Mouse (Mus musculus) forebrain, postnatal 0 days (tissue): Measurements from ENCODE around the gene Tmem259. TPM values are rescaled to one million over a fixed set of nuclear protein-coding genes. Genes with fewer than 3 reads are reported as not detected.

ENCODE experiments used
- ATAC-seq: fragments of 200-750 bp; cut with Nextera tagmentation; 2 replicates; pipeline ENCODE4 v1.8.0; 2017; ENCODE audit warnings: mild to moderate bottlenecking, moderate library complexity
- DNase-seq: peaks from one replicate; pipeline ENCODE4 v3.0.0-alpha.2; 2015
- H3K27ac ChIP-seq: fragments of 300-500 bp; sonication (generic); 2 replicates; pipeline ENCODE4 v1.5.1; 2014; ENCODE audit warnings: low read depth, mild to moderate bottlenecking, antibody characterized with exemption, low read length, moderate library complexity, mixed read lengths
- H3K27me3 ChIP-seq: fragments of 300-500 bp; sonication (generic); 2 replicates; pipeline ENCODE4 v1.6.1; 2014; ENCODE audit warnings: mild to moderate bottlenecking, low read length, mixed read lengths; ENCODE audit not compliant: insufficient read depth
- H3K36me3 ChIP-seq: fragments of 300-500 bp; sonication (generic); 2 replicates; pipeline ENCODE4 v1.6.1; 2014; ENCODE audit warnings: mild to moderate bottlenecking, moderate library complexity; ENCODE audit not compliant: insufficient read depth
- H3K4me1 ChIP-seq: fragments of 300-500 bp; sonication (generic); 2 replicates; pipeline ENCODE4 v1.6.1; 2014; ENCODE audit warnings: antibody characterized with exemption; ENCODE audit not compliant: insufficient read depth
- H3K4me2 ChIP-seq: fragments of 300-500 bp; sonication (generic); 2 replicates; pipeline ENCODE4 v1.6.1; 2014; ENCODE audit warnings: low read depth, mild to moderate bottlenecking, moderate library complexity
- H3K4me3 ChIP-seq: fragments of 300-500 bp; sonication (generic); 2 replicates; pipeline ENCODE4 v1.5.1; 2014; ENCODE audit warnings: low read depth, low read length, mixed read lengths
- H3K9ac ChIP-seq: fragments of 300-500 bp; sonication (generic); 2 replicates; pipeline ENCODE4 v1.6.1; 2014; ENCODE audit warnings: mild to moderate bottlenecking
- H3K9me3 ChIP-seq: fragments of 300-500 bp; sonication (generic); 2 replicates; pipeline ENCODE4 v1.6.1; 2016; ENCODE audit warnings: low read length
- CTCF ChIP-seq: sonication (generic); IDR thresholded peaks from 2 replicates; pipeline ENCODE4 v1.5.1; 2016; ENCODE audit warnings: antibody characterized with exemption, control low read depth, low read depth
- WGBS: fragments of 180-500 bp; shearing (Covaris S2); extraction: QIAGEN DNeasy Blood & Tissue Kit; methylation state at CpG from one replicate; pipeline ENCODE4 v1.1.7; 2014; 5-methylcytosine and 5-hydroxymethylcytosine counted together
- polyA plus RNA-seq: library from polyadenylated mRNA; unstranded; fragments of >200 nt; fragmentation: Nextera tagmentation; extraction: Ambion mirVana; gene quantifications from 2 replicates; pipeline ENCODE4 v1.2.1, GENCODE M21; 2015
- total RNA-seq: library from RNA; depleted of rRNA; stranded (reverse); fragments of >200 nt; gene quantifications from 2 replicates; pipeline ENCODE4 v1.2.3, GENCODE M21; 2014; rRNA removed

Tmem259 gene
- total RNA-seq = 109 and 129 TPM in 2 replicates
- 25.6 and 26.5 TPM in 2 replicates for polyA plus RNA-seq

DNA sequence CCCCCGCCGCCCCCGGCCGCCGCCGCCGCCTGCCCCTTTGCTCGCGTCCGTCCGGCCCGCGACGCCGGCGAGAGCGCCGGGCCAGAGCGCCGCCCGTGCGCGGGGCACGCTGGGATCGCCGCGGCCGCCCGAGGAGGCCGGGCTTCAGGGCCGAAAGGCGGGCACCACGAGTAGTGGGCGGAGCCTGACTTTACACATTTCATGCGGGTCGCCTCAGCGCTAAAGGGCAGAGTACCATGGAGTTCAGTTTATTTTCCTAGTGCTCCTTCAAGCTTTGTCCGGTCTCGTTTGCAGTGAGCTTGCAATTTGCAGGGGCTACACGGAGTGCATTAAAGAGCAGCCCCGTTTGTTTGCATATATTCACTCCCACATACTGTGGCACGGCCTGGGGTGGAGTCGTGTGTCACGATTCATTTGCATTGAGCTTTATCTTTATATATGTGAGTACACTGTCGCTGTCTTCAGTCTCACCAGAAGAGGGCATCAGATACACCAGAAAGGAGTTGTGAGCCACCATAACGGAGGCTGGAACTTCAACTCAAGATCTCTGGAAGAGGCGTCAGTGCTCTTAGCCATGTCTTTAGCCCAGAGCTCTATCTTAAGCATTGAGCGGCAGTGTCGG, at the start of gene Tmem259:
Tmem259 (minus strand) TSS at position 136 of the 622 bp plus-strand sequence.
- Histone ChIP-seq H3K4me3 (peak within 1 kb of the TSS; percentile 77), H3K27me3 (peaks cover 22% of the 10 kb centered on the region), H3K9ac (peak within 1 kb of the TSS; percentile 66), H3K27ac (peak within 1 kb of the TSS; percentile 96), H3K4me1 (peaks cover 14% of the 10 kb centered on the region; the same call in 1 of the 2 replicates), H3K4me2 (peak within 1 kb of the TSS; percentile 93), H3K9me3 (no peaks in the 10 kb centered on the region), H3K36me3 (peaks cover 2% of the 10 kb centered on the region)
- peak; percentile 81 for TF ChIP-seq CTCF
- peak; percentile 94 for DNase-seq
- ATAC-seq = peak; percentile 87
- WGBS = 1% methylated on average over 41 of the region's 49 CpGs

DNA sequence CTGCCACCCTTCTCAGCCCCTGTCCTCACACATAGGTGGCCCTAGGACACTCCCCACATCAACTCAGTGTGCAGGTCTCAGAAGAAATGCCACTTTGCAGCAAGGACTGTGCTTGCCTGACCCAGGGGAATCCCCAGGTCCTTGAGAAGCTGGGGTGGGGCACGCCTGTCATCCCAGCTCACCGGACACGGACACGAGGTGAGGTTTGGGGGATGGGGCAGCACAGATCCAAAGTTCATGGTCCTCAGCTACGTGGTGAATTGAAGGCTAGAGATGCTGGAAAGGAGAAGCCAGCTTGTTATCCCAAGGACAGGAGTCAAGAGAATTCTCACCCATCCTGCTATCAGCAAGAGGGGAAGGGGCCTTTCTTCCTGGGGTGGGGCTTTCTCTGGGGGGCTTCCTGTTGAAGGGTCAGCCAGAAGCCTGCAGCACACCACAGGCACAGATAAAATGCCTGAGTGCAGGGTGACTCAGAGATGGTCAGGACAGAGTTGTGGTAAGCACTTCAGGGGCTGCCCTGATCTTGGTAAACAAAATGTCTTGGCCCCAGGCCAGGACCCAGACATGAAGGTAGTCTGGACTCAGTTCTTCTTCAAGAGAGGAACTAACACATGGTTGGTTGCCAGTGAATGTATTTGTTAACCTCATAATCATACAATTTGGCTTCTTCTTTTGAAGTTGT, 48.8 kb upstream of the Tmem259 start:
- WGBS = 67% methylated on average over 5 of the region's 5 CpGs
- H3K4me3 ChIP-seq = no peak overlapping the region
- no peaks in the 10 kb centered on the region for H3K4me1 ChIP-seq
- no peak overlapping the region for H3K27ac ChIP-seq
- TF ChIP-seq CTCF = no peak
- no peak overlapping the region for H3K4me2 ChIP-seq
- no peak overlapping the region for H3K9ac ChIP-seq
- H3K36me3 ChIP-seq = peaks cover 32% of the 10 kb centered on the region
- ATAC-seq (no peak), DNase-seq (no peak)
- no peaks in the 10 kb centered on the region for H3K27me3 ChIP-seq
- H3K9me3 ChIP-seq = no peaks in the 10 kb centered on the region

- no peak overlapping the region for H3K9ac ChIP-seq
- H3K27ac ChIP-seq = no peak overlapping the region
- DNase-seq = no peak
- WGBS = 87% methylated on average over 17 of the region's 17 CpGs
- H3K9me3 ChIP-seq = no peaks in the 10 kb centered on the region
- TF ChIP-seq CTCF = no peak
- H3K4me1 ChIP-seq = no peaks in the 10 kb centered on the region
- no peak overlapping the region for H3K4me2 ChIP-seq
- no peak for ATAC-seq
- H3K4me3 ChIP-seq = no peak overlapping the region
- no peaks in the 10 kb centered on the region for H3K27me3 ChIP-seq
- H3K36me3 ChIP-seq = peaks cover 10% of the 10 kb centered on the region
Observed at GRCm38 (mm10) chr10:80030736-80031135, 46.6 kb upstream of the Tmem259 start.

GRCm38 (mm10) chr10:80030191-80030590, 46.1 kb upstream of the Tmem259 start:
- H3K4me2 ChIP-seq = no peak overlapping the region
- DNase-seq = no peak
- 89% methylated on average over 9 of the region's 9 CpGs for WGBS
- TF ChIP-seq CTCF = no peak
- H3K9me3 ChIP-seq = no peaks in the 10 kb centered on the region
- no peaks in the 10 kb centered on the region for H3K4me1 ChIP-seq
- no peaks in the 10 kb centered on the region for H3K27me3 ChIP-seq
- no peak overlapping the region for H3K4me3 ChIP-seq
- H3K27ac ChIP-seq = no peak overlapping the region
- no peak overlapping the region for H3K9ac ChIP-seq
- ATAC-seq = no peak
- H3K36me3 ChIP-seq = peaks cover 5% of the 10 kb centered on the region

GRCm38 (mm10) chr10:80028521-80028846, 44.4 kb upstream of the Tmem259 start:
- no peak overlapping the region for H3K27ac ChIP-seq
- H3K4me3 ChIP-seq = no peak overlapping the region
- TF ChIP-seq CTCF = no peak
- no peak overlapping the region for H3K4me2 ChIP-seq
- no peaks in the 10 kb centered on the region for H3K9me3 ChIP-seq
- WGBS = 92% methylated on average over 13 of the region's 13 CpGs
- H3K27me3 ChIP-seq = no peaks in the 10 kb centered on the region
- H3K4me1 ChIP-seq = no peaks in the 10 kb centered on the region
- no peak for ATAC-seq
- DNase-seq = no peak
- H3K36me3 ChIP-seq = no peaks in the 10 kb centered on the region
- no peak overlapping the region for H3K9ac ChIP-seq

DNA sequence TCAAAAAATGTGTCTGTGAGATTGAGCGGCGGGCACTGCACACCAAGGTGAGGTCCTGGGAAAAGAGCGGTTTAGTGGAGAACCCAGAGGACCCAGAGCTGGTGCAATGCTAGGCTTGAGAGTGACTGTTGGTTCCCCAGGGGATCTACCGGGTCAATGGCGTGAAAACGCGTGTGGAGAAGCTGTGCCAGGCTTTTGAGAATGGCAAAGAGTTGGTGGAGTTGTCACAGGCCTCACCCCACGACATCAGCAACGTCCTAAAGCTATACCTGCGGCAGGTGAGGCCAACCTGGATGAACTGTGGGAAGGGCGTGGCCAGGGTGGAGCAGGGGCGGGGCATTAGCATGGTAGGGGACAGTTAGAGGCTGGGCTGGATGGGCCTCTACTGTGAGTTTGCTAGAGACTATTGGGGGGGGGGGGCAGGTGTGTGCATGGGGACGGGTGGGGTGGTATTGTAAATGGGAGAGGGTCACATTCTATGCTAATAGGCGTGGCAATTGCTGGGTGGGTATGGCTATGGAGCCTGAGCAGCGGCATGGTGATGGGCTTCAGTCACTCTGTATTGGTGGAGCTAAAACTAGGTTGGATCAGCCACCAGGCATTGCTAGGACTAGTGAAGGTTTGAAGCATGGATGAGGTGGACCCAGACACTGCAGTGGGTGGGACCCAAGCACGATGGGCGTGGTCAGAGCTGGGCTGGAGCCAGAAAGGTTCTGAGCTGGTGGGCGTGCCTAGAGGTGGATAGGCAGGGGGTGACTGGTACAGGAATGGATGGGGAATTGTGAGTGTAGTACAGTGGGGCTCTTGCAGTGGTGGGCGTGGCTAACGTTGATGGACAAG, 43.8 kb upstream of the Tmem259 start:
- 77% methylated on average over 20 of the region's 20 CpGs for WGBS
- H3K27ac ChIP-seq = no peak overlapping the region
- no peak overlapping the region for H3K9ac ChIP-seq
- no peak overlapping the region for H3K4me3 ChIP-seq
- no peaks in the 10 kb centered on the region for H3K9me3 ChIP-seq
- H3K36me3 ChIP-seq = no peaks in the 10 kb centered on the region
- TF ChIP-seq CTCF = no peak
- ATAC-seq (no peak), DNase-seq (no peak)
- H3K27me3 ChIP-seq = no peaks in the 10 kb centered on the region
- no peak overlapping the region for H3K4me2 ChIP-seq
- no peaks in the 10 kb centered on the region for H3K4me1 ChIP-seq

DNA sequence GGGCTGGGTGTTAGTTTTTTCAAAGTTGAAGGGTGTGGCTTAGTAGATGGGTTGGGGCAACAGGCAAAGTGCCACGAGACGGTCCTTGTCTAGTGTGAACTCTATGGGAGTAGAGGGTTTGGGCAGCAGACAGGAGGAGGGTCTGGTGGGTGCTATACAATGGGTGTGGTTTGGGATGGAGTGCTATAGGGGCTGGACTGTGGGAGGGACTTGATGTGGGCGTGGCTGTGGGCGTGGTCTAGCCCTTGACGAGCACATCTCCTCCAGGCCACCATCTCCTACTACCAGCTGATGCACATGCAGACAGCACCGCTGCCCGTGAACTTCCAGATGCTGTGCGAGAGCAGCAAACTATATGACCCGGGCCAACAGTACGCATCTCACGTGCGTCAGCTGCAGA, 41.8 kb upstream of the Tmem259 start:
- Histone ChIP-seq H3K4me1 (no peaks in the 10 kb centered on the region), H3K36me3 (no peaks in the 10 kb centered on the region), H3K27me3 (no peaks in the 10 kb centered on the region), H3K9me3 (no peaks in the 10 kb centered on the region), H3K4me2 (no peak overlapping the region), H3K9ac (no peak overlapping the region), H3K4me3 (no peak overlapping the region), H3K27ac (no peak overlapping the region)
- TF ChIP-seq CTCF = no peak
- WGBS = 68% methylated on average over 12 of the region's 12 CpGs
- DNase-seq (no peak), ATAC-seq (no peak)
